Mouse (Mus musculus) mesoderm, embryonic 11.5 days (tissue): ENCODE results near the gene Phb2.

Source experiments
- DNase-seq: peaks from one replicate; pipeline ENCODE4 v3.0.0-alpha.2; 2012; ENCODE audit warnings: low read depth, low spot score

The Phb2 gene

DNA sequence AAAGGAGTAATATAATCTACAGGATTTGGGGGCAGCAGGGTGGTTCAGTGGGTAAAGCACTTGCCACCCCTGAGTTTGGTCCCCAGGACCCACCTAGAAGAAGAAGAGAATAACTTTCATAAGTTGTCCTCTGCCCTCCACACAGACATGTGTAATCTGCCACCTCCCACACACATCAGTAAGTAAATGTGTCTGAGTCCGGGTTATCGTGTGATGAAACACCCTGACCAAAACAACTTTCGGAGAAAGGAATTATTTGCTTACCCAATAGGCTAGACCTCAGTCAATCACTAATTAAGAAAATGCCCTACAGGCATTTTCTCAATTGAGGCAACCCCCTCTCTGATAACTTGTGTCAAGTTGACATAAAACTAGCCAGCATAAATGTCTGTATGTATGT is 21.6 kb upstream of the Phb2 start:
- no peak for DNase-seq

DNA sequence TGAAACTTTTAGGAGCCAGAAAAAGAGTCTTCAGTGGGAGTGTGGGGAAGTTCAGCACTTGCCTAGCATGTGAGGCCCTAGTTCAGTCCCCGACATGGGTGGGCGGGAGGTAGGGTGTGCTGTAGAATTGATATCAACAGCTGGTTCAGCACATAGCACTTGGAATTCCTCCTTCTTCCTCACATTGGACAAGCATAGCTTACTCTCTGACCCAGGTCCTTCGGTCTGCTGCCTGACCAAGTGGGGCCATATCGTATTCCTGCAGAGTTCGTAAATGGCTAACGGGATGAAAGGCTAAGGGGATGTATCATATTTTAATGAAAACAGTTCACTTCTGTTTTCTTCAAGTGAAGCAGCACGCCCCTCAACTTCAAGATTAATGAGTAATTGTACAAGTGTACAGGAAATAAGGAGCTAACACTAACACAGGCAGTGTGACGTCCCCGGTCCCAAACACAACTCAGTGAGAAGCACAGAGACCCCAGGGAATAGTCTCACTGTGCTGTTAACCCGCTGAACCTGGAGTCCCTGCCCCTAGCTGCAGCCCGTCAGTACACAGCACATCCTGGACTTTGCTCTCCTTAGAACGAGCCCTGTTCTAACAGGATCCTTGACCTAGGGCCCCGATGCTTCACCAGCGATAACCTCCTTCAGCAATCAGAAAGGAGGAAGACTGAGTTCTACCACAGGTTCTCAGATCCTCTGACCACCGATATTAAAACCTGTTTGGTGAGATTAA is 18.7 kb upstream of the Phb2 start:
- DNase-seq, result peak; percentile 33

DNA sequence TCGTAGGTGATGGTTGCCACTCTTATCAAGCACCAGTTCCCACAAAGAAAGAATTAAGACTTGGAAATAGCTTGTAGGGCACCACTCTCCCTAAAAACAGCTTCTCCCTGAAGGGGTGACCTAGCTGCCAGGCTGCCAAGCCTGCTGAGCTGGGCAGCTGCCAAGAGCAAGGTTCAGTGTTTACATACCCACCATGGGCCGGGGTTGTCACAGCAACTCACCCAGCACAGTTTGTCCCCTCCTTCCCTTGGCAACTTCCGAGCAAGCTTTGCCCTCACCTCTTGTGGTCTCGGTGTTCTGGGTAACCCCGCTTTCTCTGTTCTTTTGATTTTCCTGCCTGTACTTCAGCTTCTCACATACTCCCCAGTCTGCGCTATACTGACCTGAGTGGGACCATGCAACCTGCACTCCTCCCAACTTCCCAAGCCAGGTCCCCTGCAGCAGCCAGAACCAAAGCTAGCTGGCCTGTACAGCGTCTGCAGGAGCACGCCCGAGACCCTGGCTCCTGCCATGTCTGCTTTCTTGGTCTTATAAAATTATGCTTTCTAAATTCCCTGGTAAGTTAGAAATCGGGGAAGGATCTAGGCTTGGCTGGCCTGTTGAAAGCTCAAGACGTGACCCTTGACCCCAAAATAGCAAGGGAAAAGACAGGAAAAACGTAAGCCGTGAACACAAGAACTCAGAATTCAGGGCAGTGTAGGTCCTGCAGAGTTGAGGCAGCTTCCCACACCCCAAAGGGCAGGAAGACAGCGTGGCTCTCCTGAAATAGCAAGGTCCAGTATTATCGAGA is 17.8 kb upstream of the Phb2 start:
- no peak for DNase-seq

GRCm38 (mm10) chr6:124696441-124697150 is 15.5 kb upstream of the Phb2 start:
- DNase-seq, result no peak

GRCm38 (mm10) chr6:124698751-124699150 is 13.4 kb upstream of the Phb2 start:
- DNase-seq, result no peak

- DNase-seq, result no peak
Observed at GRCm38 (mm10) chr6:124699366-124699765, 12.8 kb upstream of the Phb2 start.

DNA sequence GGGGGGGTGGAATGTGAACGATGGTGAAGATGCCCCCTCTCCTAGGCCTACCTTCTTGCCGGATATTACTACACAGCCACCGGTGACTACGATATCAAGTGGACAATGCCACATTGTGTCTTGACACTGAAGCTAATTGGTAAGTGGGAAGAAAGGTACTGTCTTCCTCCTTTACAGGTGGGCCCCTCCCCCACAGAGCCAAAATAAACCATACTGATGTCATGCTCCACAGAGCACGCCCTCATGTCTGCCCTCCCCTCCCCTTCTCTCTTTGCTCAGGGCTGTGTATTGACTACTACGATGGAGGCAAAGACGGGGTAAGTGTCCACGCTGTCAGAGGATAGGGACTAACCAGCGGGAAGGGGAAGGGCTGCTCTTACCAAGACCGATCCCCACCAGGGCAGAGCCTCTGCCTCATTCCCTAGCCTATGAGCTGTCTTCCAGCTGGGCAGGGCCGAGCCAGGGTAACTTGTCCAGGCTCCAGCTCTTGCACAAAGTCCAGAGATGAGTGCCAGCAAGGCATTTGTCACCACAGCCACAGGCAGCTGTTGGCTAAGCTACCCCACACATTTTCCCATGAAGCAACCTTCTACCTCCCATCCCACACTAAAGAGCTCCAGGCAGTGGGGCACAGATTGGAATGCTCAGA is 12.1 kb upstream of the Phb2 start:
- no peak for DNase-seq

GRCm38 (mm10) chr6:124701338-124701737 is 10.8 kb upstream of the Phb2 start:
- no peak for DNase-seq

- no peak for DNase-seq
Observed at GRCm38 (mm10) chr6:124702102-124702783, 9.9 kb upstream of the Phb2 start.

DNA sequence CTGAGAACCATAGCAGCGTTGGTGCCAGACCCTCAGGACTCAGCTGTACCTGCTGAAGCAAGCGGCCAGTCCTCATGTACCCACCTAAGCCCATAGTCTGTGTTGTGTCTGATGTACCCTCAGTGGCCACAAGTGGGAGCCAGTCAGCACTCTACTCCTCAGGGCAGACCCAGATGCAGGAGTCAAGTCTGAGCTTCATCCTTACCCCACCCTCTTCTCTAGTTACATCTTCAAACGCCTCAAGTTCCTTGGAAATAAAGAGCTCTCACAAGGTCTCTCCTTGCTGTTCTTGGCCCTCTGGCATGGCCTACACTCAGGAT is 9.4 kb upstream of the Phb2 start:
- DNase-seq, result peak; percentile 73

- no peak for DNase-seq
Observed at GRCm38 (mm10) chr6:124703789-124704188, 8.3 kb upstream of the Phb2 start.

DNA sequence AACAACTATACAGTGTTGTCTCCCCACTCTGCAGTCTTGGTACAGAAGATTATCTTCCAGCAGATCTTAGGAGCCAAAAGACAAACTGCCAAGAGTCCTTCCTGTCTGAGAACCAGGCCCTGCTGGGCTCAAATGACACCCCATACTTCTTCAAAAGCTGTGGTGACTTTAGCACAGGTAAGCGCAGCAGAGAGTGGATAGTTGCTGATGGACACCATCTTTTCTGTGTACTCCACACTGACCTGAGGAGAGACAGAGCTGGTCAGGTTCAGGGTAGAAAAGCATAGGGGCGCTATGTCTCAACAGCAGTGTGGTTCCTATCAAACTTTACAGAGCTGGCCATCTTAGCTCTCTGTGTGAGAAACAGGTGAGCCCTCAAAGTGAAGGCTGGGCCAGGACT is 7.7 kb upstream of the Phb2 start:
- no peak for DNase-seq

DNA sequence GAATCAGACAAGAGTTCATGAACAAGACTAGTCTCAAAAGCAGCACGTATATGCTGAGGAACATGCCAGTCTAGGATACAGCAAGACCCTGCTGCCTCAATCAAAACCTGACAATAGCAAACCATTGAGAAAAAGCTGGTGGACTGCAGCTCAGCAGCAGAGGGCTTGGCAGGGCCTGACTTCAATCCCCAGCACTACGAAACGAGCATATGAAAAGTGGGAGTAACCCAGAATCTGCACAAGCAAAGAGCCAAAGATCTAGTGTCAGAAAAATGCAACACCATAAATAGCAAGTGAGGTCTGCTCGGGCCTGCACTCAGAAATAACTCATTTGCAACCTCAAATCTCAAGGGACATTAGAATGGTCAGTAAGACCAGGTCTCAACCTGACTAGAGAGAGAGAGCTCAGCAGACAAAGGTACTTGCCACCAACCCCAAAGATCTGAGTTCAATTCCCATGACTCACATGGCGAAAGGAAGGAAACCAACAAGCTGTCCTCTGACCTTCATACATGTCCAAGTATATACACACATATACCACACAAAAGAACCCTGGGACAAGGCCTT is 6.0 kb upstream of the Phb2 start:
- DNase-seq, result no peak

DNA sequence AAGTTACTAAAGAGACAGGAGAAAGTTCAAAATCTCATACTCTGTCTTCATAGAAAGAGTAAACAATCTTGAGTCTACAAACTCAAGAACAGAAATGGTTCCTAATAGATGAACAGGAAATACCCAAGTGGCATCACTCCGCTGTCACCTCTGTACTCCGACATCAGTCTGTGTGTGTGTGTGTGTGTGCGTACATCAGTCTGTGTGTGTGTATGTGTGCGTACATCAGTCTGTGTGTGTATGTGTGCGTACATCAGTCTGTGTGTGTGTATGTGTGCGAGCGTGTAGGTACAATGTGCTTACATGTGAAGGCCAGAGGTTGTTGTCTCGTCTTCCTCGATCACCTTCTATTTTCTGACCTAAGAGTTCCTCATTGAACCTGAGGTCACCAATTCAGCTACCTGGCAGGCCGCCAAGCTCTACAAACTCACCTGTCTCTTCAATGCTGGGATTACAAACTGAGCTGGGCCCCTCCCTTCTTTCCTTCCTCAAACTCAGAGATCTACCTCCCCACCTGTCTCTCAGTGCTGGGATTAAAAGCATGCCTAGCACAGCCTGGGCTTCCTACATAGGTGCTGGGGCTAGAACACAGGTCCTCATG is 3.7 kb upstream of the Phb2 start:
- DNase-seq, result no peak

DNA sequence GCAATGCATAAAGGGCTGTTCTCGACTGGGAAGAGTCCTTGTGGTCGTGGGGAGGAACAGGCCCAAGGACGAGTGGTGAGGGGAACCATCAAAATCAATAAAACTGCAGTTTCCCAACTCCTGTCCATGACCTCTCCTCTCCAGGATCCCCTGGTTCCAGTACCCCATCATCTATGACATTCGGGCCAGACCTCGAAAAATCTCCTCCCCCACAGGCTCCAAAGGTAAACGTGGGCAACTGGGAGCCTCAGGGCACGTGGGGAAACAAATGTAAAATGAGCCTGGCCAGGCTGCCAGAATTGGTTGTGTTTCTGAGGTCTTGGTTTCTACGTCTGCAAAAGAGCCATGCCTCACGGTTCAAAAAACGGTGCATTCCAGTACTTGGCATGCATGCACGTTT is 782 bp downstream of the Phb2 start:
- DNase-seq, result no peak

- peak; percentile 33 for DNase-seq
Observed at GRCm38 (mm10) chr6:124716864-124717490, 4.8 kb downstream of the Phb2 start.

DNA sequence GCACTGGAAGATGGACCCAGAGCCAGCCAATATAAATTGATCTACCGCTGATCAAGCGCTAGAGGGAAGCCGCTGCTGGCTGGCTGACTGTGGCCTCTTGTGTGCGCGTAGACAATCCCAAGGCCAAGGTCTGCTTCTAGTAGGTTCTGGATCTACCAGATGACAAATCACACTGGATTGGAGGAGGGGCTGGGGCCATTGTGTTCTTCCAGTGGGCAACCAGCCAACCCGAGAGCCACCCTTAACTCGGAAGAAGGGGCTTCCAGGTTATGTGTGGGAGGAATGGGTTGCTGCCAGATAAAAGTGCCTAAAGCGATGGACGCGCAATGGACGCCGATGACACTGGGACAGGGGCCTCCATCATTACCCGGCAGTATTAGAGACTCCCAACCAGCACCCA is 5.8 kb downstream of the Phb2 start:
- no peak for DNase-seq

- no peak for DNase-seq
Observed at GRCm38 (mm10) chr6:124718703-124719102, 6.6 kb downstream of the Phb2 start.

DNA sequence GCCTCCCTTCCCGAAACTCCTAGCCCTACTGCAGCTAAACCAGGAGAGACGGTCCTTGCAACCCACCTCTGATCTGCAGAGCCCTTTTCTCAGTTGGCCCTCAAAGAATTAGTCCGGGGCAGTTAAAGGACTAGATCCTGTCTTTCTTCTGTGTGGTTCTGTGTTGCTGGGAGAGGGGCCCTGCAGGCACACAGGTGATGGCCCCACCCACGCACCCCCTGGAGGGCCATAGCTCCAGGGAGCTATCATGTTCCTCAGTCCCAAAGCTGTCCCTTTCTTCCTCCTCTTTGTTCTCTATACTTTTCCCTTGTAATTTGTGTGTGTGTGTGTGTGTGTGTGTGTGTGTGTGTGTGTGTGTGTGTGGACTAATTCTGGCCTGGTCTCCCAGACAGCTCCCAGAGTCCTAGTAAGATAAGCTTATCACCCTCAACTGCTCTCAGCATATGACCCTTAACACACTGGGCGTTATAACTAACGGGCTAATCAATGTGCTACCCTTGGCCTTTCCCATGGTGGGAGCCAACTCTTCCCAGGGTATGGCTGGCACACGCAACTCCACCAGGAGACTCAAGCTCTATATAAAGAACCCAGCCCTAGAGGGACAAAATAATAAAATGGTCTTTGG is 7.3 kb downstream of the Phb2 start:
- DNase-seq, result no peak

- DNase-seq, result no peak
Observed at GRCm38 (mm10) chr6:124720904-124721303, 8.8 kb downstream of the Phb2 start.
